Mouse (Mus musculus) left cerebral cortex, postnatal 25 days (tissue): ENCODE data around the gene Emx1. TPM values are rescaled to one million over a fixed set of nuclear protein-coding genes. Genes with fewer than 3 reads are reported as not detected.
"Not testable (repeated sequence)": the region's sequence is repeated elsewhere in the genome, so short reads cannot be mapped to it uniquely, and the experiment has no call there.

Source experiments
- DNase-seq, 2 experiments: peaks; one replicate each; pipeline ENCODE4 v3.0.0; 2022; ENCODE audit warnings: low spot score in 2 of 2, mixed read lengths in 1 of 2
- intact Hi-C: fragments of 180-260 bp; cut with DNase I; formaldehyde crosslinking; loops from one replicate; pipeline ENCODE4 v1.15.1; 2025
- total RNA-seq, 2 experiments: library from RNA; stranded (reverse); gene quantifications; 2 replicates each; pipeline ENCODE4 v1.2.3; 2021

The Emx1 gene
- total RNA-seq, result 10 to 100 TPM; 33.6 to 33.7 TPM

DNA sequence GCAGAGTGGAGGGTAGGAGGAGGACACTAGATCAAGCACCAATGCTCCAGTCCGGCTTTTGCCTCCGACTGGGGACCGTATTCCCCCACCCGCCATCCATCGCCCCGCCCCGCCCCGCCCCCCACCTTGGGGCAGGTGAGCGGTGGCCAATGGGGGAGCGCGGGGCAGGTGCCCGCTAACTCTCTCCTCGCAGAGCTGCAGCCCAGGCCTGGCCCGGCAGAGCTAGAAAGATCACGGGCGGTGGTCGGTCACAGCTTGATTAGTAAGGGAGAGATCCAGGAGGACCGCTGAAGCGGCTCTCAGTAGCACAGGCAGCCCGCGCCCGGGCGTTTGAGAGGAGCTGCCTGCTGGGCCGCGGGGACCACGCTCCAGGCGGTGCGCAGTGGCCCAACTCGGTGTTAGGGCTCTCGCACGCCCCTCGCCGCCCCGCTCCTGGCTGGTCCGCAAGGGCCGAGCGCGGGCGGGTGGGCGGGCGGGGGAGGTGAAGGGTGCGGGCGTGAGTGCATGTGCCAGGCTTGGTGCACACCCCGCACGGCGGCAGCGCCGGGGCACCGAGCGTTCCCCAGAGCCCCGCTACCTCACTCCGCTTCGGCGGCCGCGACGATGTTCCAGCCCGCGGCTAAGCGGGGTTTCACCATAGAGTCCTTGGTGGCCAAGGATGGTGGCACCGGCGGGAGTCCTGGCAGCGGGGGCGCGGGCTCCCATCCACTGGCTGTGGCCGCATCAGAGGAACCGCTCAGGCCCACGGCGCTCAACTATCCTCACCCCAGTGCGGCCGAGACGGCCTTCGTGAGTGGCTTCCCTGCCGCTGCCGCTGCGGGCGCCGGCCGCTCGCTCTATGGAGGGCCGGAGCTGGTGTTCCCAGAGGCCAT, at the start of gene Emx1:
Gene Emx1 (plus strand): TSS at position 99 of the 872 bp plus-strand sequence.
- intact Hi-C loops, result loop anchor here (2.0 kb wide), 1 partner anchor 31 kb away; no protein-coding TSS in a partner anchor

DNA sequence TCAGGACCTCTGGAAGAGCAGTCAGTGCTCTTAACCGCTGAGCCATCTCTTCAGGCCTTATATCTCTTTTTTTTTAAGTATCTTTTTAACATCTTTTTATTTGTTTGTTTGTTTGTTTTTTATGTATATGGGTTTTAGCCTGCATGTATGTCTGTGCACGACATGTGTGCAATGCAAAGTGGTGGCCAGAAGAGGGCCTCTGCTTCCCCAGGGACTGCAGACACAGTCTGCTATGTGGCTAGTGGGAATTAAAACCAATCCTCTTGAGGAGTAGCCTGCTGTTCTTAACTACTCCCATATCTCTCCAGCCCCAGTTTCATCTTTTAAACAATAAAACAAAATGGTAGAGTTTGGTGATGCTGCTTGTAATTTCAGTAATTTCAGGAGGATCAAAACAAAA, 47.7 kb upstream of the Emx1 start:
- intact Hi-C loops, result no loop called here
- no peak for DNase-seq

More for the DNA sequence above, at the start of gene Emx1:
- DNase-seq, result peak; percentile 71 to 86

DNA sequence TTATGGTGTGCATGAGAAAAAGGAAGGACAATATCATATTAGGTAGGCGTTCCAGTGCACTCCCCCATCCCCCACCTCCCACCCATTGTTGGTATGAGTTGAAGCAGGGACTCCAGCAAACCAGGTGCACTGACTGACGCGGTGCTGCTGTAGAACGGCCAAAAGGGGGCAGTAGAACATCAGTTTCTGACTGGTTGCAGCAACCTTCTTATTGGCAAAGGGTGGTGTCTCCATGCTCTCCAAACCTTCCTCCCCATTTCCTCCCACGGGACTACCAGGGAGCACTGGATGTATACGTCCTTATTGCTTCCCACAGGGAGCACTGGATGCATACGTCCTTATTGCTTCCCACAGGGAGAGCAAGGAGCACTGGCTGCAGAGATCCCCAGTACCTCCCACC, 46.2 kb upstream of the Emx1 start:
- intact Hi-C loops, result not testable (repeated sequence)
- DNase-seq, result peak in 1 of 2 experiments; percentile 56

DNA sequence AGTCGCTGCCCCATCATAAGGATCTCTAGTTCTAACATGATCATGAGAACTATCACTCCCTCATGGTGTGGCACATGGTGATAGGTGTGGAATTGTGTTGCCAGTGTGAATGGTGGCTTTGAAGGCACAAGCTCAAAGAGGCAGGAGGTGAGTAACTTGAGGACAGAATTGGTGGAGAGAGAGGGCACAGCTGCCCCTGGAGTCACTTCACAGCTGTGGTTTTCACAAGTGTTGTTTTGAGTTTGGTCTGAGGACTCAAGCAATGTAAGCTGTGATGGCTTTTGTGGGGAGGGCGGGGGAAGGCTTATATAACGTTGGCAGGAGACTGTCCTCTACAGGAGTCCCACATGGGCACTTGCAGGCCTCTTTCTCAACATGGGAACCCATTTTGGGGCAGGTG, 42.8 kb upstream of the Emx1 start:
- intact Hi-C loops, result no loop called here
- DNase-seq, result no peak

DNA sequence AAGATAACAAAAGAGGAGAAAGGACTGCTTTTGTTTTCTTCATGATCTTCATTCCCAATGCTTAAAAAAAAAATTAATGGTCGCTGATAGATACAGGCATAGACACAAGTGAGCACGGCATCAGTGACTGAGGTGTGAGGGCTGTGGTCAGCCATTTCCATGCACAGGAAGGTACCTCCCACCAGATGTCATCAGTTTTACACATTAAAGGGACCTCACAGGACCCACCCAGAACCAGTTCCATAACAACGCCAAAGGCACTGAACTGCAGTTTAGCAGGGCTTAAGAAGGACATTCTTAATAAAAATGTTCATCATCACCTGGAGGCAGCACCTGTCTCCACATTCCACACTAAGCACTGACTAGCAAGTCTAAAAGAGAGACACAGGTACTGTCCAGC, 39.6 kb upstream of the Emx1 start:
- intact Hi-C loops, result no loop called here
- no peak for DNase-seq

DNA sequence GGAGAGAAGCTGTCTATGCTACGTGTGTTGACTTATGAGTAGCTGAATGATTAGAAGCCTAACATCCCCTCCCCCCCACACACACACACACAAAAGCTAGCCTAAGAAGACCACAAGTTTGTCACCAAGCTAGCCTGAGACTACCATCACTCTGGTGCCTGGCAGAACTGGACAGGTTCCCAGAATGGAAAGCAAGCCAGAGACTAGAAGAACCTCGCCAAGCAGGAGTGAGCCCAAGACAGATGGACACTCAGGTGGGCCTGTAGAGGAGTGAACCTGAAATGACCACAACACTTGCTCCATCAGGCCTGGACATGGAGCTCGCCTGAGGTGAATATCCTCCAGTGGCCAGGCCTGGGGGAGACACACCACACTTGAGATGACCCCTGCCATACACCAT, 36.9 kb upstream of the Emx1 start:
- DNase-seq, result no peak
- intact Hi-C loops, result loop anchor here (5.0 kb wide), 1 partner anchor 242 kb away; no protein-coding TSS in a partner anchor

DNA sequence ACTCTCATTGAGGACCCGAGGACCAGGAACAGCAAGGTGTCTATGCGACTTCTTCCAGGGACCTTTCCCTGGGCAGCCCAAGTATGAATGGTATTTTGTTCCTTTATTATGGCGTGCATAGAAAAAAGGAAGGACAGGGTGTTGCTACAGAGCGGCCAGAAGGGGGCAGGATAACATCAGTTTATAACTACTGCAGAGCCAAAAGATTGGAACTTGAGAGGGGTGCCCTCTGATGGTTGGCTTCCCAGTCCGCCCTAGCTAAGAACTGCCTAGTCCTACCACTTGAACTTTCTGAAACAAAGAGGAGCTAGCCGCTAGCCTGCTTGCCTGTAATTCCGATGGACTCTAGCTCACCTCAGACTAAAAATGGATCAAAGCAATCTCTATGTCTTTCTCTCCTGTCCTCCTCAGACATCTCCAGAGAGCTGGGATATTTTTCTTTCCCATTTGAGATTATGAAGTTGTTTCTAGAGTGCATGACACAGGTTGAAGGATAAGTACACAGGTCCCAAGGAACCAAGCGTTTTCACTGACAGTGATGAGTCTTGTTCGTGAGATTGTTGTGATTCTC, 33.2 kb upstream of the Emx1 start:
- peak; percentile 54 to 86 for DNase-seq
- intact Hi-C loops, result loop anchor here (2.0 to 5.0 kb wide), 2 partner anchors 238 to 257 kb away; no protein-coding TSS in a partner anchor

DNA sequence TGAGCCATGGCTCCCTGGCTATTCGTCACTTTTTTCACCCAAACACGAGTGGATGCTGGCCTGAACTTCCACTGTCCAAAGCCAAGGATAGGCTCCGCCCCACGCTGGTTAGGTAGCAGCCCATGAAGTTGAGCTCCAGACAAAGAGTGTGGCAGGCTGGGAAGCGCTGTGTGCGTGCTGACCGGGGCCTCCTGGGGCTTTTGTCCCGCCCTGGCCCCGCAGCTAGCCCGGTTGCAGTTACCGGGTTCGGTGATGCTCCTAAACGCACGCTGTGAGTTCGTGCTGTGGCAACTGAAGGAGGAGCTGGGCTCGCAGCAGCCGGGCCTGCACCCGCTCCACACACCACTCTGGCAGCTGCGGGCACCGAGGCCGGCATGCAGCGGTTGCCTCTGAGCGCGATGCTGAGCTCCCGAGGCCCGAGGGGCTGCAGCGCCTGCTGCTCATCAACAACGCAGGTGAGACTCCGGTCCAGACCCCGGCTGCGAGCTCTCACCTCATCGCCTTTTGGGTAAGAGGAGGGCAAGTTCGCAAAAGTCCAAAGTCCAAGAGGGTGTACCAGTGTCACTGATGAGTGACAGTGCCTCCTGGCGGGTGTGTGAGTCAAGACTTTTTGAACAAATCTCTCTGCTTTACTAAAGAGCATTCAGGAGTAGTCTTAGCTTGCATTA, 32.2 kb upstream of the Emx1 start:
- no peak for DNase-seq

DNA sequence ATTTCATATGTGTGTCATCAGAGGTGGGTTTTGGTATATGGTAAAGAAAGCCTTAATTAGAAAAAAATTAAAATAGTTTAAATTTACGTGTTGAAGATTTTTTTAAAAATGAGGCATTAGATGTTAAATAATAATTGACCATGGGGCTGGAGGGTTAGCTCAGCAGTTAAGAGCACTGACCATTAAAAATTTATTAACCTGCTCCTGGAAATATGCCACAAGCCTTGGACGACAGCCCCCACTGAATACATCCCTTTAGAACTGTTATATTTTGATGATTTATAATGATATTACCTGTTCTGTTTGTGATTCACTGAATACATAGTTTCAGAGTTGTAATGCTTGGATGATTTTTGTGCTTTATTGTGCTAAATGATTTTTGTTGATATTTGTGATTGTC, 30.7 kb upstream of the Emx1 start:
- DNase-seq, intact Hi-C loops: not testable (repeated sequence)

More for the DNA sequence above, 32.2 kb upstream of the Emx1 start:
- intact Hi-C loops, result loop anchor here (2.0 to 5.0 kb wide), 2 partner anchors 237 to 256 kb away; no protein-coding TSS in a partner anchor

DNA sequence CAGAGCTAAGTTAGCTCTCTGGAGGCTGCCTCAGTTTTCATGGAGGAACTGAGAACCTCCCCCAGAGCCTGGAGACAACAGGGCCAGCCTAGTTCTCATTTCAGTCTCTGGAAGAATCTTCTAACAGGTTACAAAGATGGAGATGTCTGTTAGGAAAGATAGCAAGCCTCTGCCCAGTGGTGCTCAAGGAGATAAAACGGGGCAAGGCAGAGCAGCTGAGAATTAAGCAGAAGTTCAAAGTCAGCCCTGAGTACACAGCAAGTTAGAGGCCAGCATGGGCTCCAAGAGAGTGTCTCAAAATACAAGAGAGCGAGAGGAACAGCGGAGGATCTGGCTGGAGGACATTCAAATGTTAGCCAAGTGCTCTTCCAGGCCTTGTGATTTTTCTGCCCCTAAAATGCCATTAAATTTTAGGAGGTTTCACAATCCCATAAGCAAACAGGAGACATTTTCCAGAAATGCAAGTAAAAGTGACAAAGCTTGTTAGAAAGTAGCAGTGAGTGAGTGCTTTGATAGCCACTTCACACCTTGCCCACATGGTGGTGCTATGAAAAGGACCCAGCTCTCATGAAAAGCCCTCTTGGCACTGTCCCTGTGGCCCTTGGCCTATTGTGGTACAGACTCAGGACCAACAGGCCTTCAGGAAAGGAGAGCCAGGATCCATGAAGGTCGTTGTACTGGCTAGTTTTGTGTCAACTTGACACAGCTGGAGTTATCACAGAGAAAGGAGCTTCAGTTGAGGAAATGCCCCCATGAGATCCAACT, 29.0 kb upstream of the Emx1 start:
- DNase-seq, intact Hi-C loops: not testable (repeated sequence)

DNA sequence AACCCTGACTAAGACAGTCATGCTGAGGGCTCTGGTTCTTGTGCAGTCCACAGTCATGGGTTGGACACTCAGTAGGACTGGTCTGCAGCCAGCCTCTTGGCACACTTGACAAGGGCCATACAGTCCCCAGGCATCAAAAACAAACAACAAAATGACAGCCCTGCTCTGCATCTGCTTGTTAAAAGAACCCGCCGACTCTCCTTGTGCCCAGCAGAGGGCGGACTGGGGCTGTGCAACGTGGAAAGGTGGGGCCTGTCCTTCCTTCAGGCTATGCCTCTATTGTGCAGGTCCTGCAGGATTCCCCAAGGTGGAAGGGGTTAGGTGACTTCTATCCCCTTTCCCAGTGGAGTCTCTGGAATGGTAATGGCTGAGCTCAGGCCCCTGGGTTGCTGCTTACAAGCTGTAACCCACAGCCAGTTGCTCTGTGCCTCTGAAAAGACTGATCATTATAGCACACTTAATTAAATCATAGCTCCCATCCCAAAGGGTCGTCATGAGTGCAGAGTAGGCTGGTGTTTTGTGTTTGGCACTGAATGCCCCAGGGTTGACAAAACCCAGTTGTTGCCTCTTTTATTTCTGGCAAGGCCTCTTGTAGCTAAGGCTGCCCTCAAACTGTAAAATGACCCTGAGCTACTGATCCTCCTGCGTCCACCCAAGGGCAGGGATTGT, 28.0 kb upstream of the Emx1 start:
- intact Hi-C loops, result not testable (repeated sequence)
- DNase-seq, result peak; percentile 73 to 76

DNA sequence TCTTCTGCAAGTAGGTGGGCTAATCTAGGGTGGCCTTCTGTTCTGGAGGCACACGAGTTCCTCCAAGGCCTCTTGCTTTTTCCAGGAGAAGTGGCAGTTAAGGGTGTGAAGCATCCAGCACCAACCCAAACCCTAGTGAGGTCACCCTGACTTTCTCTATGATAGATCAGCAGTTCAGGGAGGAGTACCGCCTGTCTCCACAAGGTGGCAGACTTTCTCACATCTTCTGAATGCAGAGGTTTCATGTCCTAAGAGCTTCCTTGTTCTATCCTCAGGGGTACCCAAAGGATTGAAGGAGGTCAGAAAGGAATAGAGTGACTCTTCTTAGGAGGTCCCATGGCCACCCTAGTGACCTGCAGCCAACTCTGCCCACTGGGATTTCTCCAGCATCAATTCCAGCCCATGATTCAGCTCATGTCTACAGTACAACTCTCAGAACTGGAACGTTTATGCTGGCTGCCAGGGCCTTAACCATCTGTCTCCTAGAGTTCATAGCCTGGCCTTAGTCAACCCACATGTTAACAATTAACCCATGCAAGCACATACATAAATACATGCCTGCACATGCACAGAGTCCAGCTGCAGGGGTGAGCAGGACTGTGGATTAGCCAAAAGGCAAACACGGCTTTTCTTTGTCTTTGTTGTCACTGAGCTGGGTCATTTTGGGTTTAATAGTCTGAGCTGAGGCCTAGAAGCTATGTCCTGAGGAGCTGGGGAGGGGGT, 26.9 kb upstream of the Emx1 start:
- intact Hi-C loops, result loop anchor here (5.0 kb wide), 1 partner anchor 77 kb away; no protein-coding TSS in a partner anchor
- DNase-seq, result peak; percentile 80 to 83

DNA sequence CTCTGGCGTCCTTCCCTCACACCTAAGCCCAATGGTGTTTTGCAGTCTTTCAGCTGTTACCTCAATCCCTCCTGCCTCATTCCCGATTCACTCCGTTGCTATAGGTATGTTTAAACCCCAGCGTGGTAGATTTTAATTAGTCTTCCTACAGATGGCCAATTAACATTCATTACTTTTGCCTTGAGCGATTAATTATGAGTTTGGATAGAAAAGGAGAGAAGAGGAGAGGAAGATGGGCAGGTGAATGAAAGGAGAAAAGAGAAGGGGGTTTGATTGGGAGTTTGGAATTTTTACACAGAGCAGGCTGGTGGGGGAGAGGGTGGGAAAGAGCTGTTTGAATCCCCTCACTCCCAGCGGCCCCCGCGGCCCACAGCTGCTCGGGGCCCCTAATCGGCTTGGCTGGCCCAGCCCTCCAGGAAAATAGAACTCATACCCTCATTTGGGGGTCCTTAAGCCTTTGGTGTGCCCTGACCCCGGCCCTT, 21.8 kb upstream of the Emx1 start:
- intact Hi-C loops, result no loop called here
- no peak for DNase-seq

DNA sequence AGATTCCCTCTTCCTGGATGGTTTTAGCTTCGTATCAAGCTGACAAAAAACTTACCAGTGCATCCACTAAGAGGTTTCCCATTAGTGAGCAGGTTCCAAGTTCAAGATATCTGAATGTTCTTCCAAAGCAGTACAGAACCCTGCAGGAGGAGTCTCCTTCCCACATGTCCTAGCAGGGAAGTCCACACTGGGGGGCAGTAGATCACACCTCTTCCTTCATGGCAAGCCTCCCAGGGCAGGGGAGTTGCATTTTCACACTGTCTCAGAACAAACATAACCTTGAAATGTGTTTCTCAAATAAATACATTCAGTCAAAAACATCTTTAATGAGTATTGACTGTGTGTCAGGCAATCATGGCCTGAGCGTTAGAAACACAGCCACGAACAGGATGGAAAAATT, 7.7 kb upstream of the Emx1 start:
- intact Hi-C loops, result no loop called here
- DNase-seq, result no peak

DNA sequence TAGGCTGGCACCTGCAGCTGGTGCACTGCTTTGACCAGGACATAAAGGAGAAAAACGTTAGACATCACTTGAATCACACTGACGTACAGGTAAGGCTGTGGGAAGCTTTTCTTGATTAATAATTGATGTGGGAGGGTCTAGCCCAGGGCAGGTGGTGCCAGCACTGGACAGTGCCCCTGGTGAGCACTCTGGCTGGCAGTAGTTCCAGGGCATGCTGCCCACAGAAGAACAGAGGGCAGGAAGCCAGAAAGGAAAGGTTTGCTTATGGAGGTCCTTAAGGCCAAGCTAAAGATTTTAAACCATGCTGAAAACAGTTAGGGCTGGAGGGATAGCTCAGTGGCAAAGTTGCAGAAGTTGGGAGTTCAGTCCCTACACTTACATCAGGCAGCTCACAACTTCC, 7.2 kb upstream of the Emx1 start:
- DNase-seq, result no peak
- intact Hi-C loops, result no loop called here

DNA sequence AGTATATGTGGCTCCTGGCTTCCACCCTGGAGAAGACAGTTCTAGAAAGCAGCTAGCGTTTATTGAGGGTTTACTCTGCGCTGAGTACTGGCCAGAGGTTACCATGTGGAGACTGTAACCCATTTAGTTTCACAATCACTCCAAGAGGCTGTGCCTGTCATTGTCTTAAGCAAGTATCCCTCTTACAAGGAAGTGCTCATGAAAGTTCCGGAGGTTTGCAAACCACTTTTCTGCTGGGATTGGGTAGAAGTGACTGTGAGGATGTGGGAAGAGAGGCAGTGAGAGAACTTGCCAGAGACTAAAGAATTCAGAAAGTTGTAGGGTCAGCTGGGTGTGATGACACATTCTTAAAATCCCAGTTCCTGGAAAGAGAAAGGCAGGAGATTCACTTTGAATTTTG, 3.3 kb upstream of the Emx1 start:
- DNase-seq, result no peak
- intact Hi-C loops, result loop anchor here (2.0 kb wide), 1 partner anchor 55 kb away; no protein-coding TSS in a partner anchor

DNA sequence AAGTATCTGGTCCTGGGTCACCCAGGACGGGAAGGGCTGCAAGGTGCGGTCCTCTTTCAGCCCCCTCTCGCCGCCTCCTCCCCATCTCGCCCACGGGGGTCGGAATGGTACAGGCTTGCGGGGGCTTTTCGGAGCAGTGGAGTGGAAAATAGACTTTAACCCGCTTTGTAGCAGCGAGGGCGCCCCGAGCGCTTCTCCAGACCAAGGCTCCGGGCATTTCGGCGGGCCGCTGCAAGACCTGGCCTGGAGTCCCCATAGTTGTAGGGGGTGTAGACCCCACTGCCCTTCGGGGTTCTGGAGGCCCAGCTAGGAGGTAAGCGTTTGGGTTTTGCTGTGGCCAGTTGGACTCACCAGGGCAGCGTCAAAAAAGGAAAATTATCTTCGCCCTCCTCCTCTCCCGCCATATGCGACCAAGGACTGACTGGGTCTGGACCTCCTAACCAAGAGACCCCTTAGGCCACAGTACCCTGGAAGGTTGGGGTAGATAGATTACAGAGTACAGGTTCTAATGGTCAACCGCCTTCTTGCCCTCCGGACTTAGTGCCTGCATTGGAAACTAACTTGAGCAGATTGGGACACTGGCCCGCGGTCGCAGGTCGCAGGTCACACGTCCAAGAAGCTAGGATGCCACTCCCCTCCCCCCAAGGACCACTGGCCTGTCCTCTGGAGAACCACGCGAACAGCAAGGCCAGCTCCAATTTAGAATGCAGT, 1.1 kb upstream of the Emx1 start:
- no peak for DNase-seq
- intact Hi-C loops, result loop anchor here (2.0 kb wide), 1 partner anchor 33 kb away; no protein-coding TSS in a partner anchor

DNA sequence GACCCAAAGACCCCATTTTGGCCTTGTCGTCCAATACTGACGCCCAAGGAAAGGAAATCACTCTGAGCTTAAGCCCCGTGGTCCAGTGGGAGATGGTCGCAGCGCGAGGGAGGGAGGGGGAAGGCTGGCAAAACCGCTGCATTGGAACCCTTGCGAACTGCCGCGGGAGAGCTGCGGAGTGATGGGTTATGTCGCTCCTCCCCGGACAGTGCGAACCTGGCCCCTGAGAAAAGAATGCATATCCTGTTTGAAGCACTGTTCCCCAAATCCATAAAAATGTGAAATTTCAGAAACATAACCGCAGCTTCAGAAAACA, 536 bp upstream of the Emx1 start:
- intact Hi-C loops, result loop anchor here (2.0 kb wide), 1 partner anchor 32 kb away; no protein-coding TSS in a partner anchor
- DNase-seq, result no peak
